Mouse (Mus musculus): ENCODE results near the gene Igf1. TPM values are rescaled to one million over a fixed set of nuclear protein-coding genes. Genes with fewer than 3 reads are reported as not detected.

Gene Igf1
- polyA plus RNA-seq, 1 experiment from 2014 or later: 11.4 TPM

GRCm38 (mm10) chr10:87857215-87857955, 680 bp upstream of the Igf1 start:
- H3K27me3 ChIP-seq (ENCODE audit: control insufficient read depth, insufficient read depth, low read depth, low read length): no peaks in the 10 kb centered on the region
- no peak overlapping the region for H3K9ac ChIP-seq (ENCODE audit: low read depth, low read length)
- H3K4me1 ChIP-seq (ENCODE audit: control insufficient read depth, insufficient read depth, low read length): peaks cover 25% of the 10 kb centered on the region
- H3K9me3 ChIP-seq (replicated peaks; ENCODE audit: control insufficient read depth, low read length, poor library complexity, severe bottlenecking): no peaks in the 10 kb centered on the region
- H3K4me3 ChIP-seq (ENCODE audit: low read depth, low read length): no peak overlapping the region
- no peak overlapping the region for H3K4me2 ChIP-seq (ENCODE audit: low read length)
- no peak overlapping the region for H3K27ac ChIP-seq (ENCODE audit: low read length)
- 55% methylated on average over 8 of the region's 8 CpGs for WGBS
- H3K36me3 ChIP-seq (ENCODE audit: control insufficient read depth, insufficient read depth, low read length): no peaks in the 10 kb centered on the region
- no peak for ATAC-seq

- Histone ChIP-seq H3K9me3 (replicated peaks; ENCODE audit: control insufficient read depth, low read length, poor library complexity, severe bottlenecking) (no peaks in the 10 kb centered on the region), H3K27me3 (ENCODE audit: control insufficient read depth, insufficient read depth, low read depth, low read length) (no peaks in the 10 kb centered on the region), H3K9ac (ENCODE audit: low read depth, low read length) (no peak overlapping the region), H3K4me2 (ENCODE audit: low read length) (peak overlapping the region; percentile 87), H3K4me1 (ENCODE audit: control insufficient read depth, insufficient read depth, low read length) (peaks cover 25% of the 10 kb centered on the region), H3K36me3 (ENCODE audit: control insufficient read depth, insufficient read depth, low read length) (no peaks in the 10 kb centered on the region), H3K4me3 (ENCODE audit: low read depth, low read length) (peak overlapping the region; percentile 43), H3K27ac (ENCODE audit: low read length) (0 out of 2 replicates have a peak overlapping the region, but pooled peaks have one; percentile 23)
- WGBS: 24% methylated on average over 6 of the region's 6 CpGs
- ATAC-seq: peak; percentile 41; the same call in 1 of the 2 replicates
Observed at GRCm38 (mm10) chr10:87858939-87859338, 874 bp downstream of the Igf1 start.

GRCm38 (mm10) chr10:87859453-87859852, 1.4 kb downstream of the Igf1 start:
- Histone ChIP-seq H3K4me1 (ENCODE audit: control insufficient read depth, insufficient read depth, low read length) (peaks cover 25% of the 10 kb centered on the region), H3K9me3 (replicated peaks; ENCODE audit: control insufficient read depth, low read length, poor library complexity, severe bottlenecking) (no peaks in the 10 kb centered on the region), H3K27ac (ENCODE audit: low read length) (no peak overlapping the region), H3K9ac (ENCODE audit: low read depth, low read length) (no peak overlapping the region), H3K4me3 (ENCODE audit: low read depth, low read length) (peak overlapping the region; percentile 43), H3K36me3 (ENCODE audit: control insufficient read depth, insufficient read depth, low read length) (no peaks in the 10 kb centered on the region), H3K4me2 (ENCODE audit: low read length) (peak overlapping the region; percentile 87), H3K27me3 (ENCODE audit: control insufficient read depth, insufficient read depth, low read depth, low read length) (no peaks in the 10 kb centered on the region)
- WGBS: 9% methylated on average over 10 of the region's 10 CpGs
- no peak for ATAC-seq

- peak overlapping the region; percentile 87 for H3K4me2 ChIP-seq (ENCODE audit: low read length)
- no peaks in the 10 kb centered on the region for H3K27me3 ChIP-seq (ENCODE audit: control insufficient read depth, insufficient read depth, low read depth, low read length)
- no peaks in the 10 kb centered on the region for H3K36me3 ChIP-seq (ENCODE audit: control insufficient read depth, insufficient read depth, low read length)
- H3K4me3 ChIP-seq (ENCODE audit: low read depth, low read length): peak overlapping the region; percentile 43
- no peaks in the 10 kb centered on the region for H3K9me3 ChIP-seq (replicated peaks; ENCODE audit: control insufficient read depth, low read length, poor library complexity, severe bottlenecking)
- under 1% methylated on average over 30 of the region's 30 CpGs for WGBS
- ATAC-seq: peak; percentile 51
- H3K27ac ChIP-seq (ENCODE audit: low read length): peak overlapping the region; percentile 40; the same call in 1 of the 2 replicates
- peak overlapping the region; percentile 49 for H3K9ac ChIP-seq (ENCODE audit: low read depth, low read length)
- peaks cover 24% of the 10 kb centered on the region for H3K4me1 ChIP-seq (ENCODE audit: control insufficient read depth, insufficient read depth, low read length)
Observed at GRCm38 (mm10) chr10:87860181-87861103, 2.4 kb downstream of the Igf1 start.

GRCm38 (mm10) chr10:87861104-87861455, 3.0 kb downstream of the Igf1 start:
- Histone ChIP-seq H3K9me3 (replicated peaks; ENCODE audit: control insufficient read depth, low read length, poor library complexity, severe bottlenecking) (no peaks in the 10 kb centered on the region), H3K4me2 (ENCODE audit: low read length) (peak overlapping the region; percentile 87), H3K36me3 (ENCODE audit: control insufficient read depth, insufficient read depth, low read length) (no peaks in the 10 kb centered on the region), H3K9ac (ENCODE audit: low read depth, low read length) (peak overlapping the region; percentile 49), H3K27me3 (ENCODE audit: control insufficient read depth, insufficient read depth, low read depth, low read length) (no peaks in the 10 kb centered on the region), H3K4me3 (ENCODE audit: low read depth, low read length) (peak overlapping the region; percentile 43), H3K4me1 (ENCODE audit: control insufficient read depth, insufficient read depth, low read length) (peaks cover 23% of the 10 kb centered on the region), H3K27ac (ENCODE audit: low read length) (peak overlapping the region; percentile 40; the same call in 1 of the 2 replicates)
- WGBS: 61% methylated on average over 6 of the region's 6 CpGs
- no peak for ATAC-seq

GRCm38 (mm10) chr10:87862899-87863298, 4.8 kb downstream of the Igf1 start:
- H3K4me1 ChIP-seq (ENCODE audit: control insufficient read depth, insufficient read depth, low read length): peaks cover 19% of the 10 kb centered on the region
- H3K9ac ChIP-seq (ENCODE audit: low read depth, low read length): no peak overlapping the region
- H3K4me3 ChIP-seq (ENCODE audit: low read depth, low read length): no peak overlapping the region
- H3K4me2 ChIP-seq (ENCODE audit: low read length): no peak overlapping the region
- no peak overlapping the region for H3K27ac ChIP-seq (ENCODE audit: low read length)
- no peak for ATAC-seq
- H3K36me3 ChIP-seq (ENCODE audit: control insufficient read depth, insufficient read depth, low read length): no peaks in the 10 kb centered on the region
- 73% methylated on average over 7 of the region's 7 CpGs for WGBS
- no peaks in the 10 kb centered on the region for H3K27me3 ChIP-seq (ENCODE audit: control insufficient read depth, insufficient read depth, low read depth, low read length)
- H3K9me3 ChIP-seq (replicated peaks; ENCODE audit: control insufficient read depth, low read length, poor library complexity, severe bottlenecking): no peaks in the 10 kb centered on the region

- Histone ChIP-seq H3K4me3 (ENCODE audit: low read depth, low read length) (no peak overlapping the region), H3K4me1 (ENCODE audit: control insufficient read depth, insufficient read depth, low read length) (peaks cover 16% of the 10 kb centered on the region), H3K27me3 (ENCODE audit: control insufficient read depth, insufficient read depth, low read depth, low read length) (no peaks in the 10 kb centered on the region), H3K36me3 (ENCODE audit: control insufficient read depth, insufficient read depth, low read length) (no peaks in the 10 kb centered on the region), H3K27ac (ENCODE audit: low read length) (no peak overlapping the region), H3K4me2 (ENCODE audit: low read length) (no peak overlapping the region), H3K9me3 (replicated peaks; ENCODE audit: control insufficient read depth, low read length, poor library complexity, severe bottlenecking) (no peaks in the 10 kb centered on the region), H3K9ac (ENCODE audit: low read depth, low read length) (no peak overlapping the region)
- 86% methylated on average over 4 of the region's 4 CpGs for WGBS
- no peak for ATAC-seq
Observed at GRCm38 (mm10) chr10:87863326-87863725, 5.3 kb downstream of the Igf1 start.

GRCm38 (mm10) chr10:87865712-87866111, 7.6 kb downstream of the Igf1 start:
- no peaks in the 10 kb centered on the region for H3K36me3 ChIP-seq (ENCODE audit: control insufficient read depth, insufficient read depth, low read length)
- H3K27ac ChIP-seq (ENCODE audit: low read length): no peak overlapping the region
- peaks cover 5% of the 10 kb centered on the region for H3K4me1 ChIP-seq (ENCODE audit: control insufficient read depth, insufficient read depth, low read length)
- H3K4me3 ChIP-seq (ENCODE audit: low read depth, low read length): no peak overlapping the region
- H3K9ac ChIP-seq (ENCODE audit: low read depth, low read length): no peak overlapping the region
- no peaks in the 10 kb centered on the region for H3K9me3 ChIP-seq (replicated peaks; ENCODE audit: control insufficient read depth, low read length, poor library complexity, severe bottlenecking)
- WGBS: 97% methylated on average over 9 of the region's 9 CpGs
- no peak overlapping the region for H3K4me2 ChIP-seq (ENCODE audit: low read length)
- no peak for ATAC-seq
- H3K27me3 ChIP-seq (ENCODE audit: control insufficient read depth, insufficient read depth, low read depth, low read length): no peaks in the 10 kb centered on the region

- Histone ChIP-seq H3K4me1 (ENCODE audit: control insufficient read depth, insufficient read depth, low read length) (no peaks in the 10 kb centered on the region), H3K4me3 (ENCODE audit: low read depth, low read length) (no peak overlapping the region), H3K9me3 (replicated peaks; ENCODE audit: control insufficient read depth, low read length, poor library complexity, severe bottlenecking) (no peaks in the 10 kb centered on the region), H3K9ac (ENCODE audit: low read depth, low read length) (no peak overlapping the region), H3K27me3 (ENCODE audit: control insufficient read depth, insufficient read depth, low read depth, low read length) (no peaks in the 10 kb centered on the region), H3K27ac (ENCODE audit: low read length) (no peak overlapping the region), H3K4me2 (ENCODE audit: low read length) (no peak overlapping the region), H3K36me3 (ENCODE audit: control insufficient read depth, insufficient read depth, low read length) (no peaks in the 10 kb centered on the region)
- 90% methylated on average over 8 of the region's 8 CpGs for WGBS
- ATAC-seq: no peak
Observed at GRCm38 (mm10) chr10:87866448-87866847, 8.4 kb downstream of the Igf1 start.

Data from midbrain, embryonic 16.5 days (tissue).